Mouse (Mus musculus) CD4-positive naive resting alpha-beta T cell, adult 57 days (primary cell): Measurements from ENCODE around the gene Acer3. TPM values are rescaled to one million over a fixed set of nuclear protein-coding genes. Genes with fewer than 3 reads are reported as not detected.

ENCODE experiments used
- total RNA-seq: library from RNA; stranded (reverse); gene quantifications from one replicate; pipeline ENCODE4 v1.2.4, GENCODE M21; 2023

Gene Acer3
- total RNA-seq: 6.9 TPM

GRCm38 (mm10) chr7:98321083-98321482 is at the start of gene Acer3:
Gene Acer3 (minus strand): TSS chr7:98321208.

GRCm38 (mm10) chr7:98361063-98361652 is 40.1 kb upstream of the Acer3 start, which contains the start of gene Tsku:
Gene Tsku (minus strand): TSS chr7:98361328.

DNA sequence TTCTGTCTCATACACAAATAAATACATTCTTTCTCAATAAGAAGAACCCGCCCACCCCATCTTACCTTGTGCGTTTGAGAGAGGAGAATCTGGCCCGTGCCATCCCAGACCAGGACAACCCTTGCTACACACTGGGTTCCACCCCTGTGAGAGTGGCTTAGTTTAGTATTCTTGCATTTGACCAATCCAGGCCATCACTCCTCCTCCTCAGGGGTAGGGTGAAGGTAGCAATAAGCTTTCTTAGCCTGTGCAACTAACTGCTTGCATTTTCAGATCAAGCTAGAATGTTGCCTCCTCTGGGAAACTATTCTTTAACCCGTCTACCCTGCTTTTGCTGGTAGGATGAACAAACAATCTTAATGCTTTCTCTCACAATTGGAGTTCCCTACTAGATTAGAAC is 121.6 kb downstream of the Acer3 start, which contains the start of gene B3gnt6:
TSS of gene B3gnt6 (minus strand) at position 101 of the 400 bp plus-strand sequence.

GRCm38 (mm10) chr7:98177929-98178559 is 143.0 kb downstream of the Acer3 start, which contains the start of gene Capn5:
Gene Capn5 (minus strand): TSS chr7:98178274.

Other genes starting within 250 kb of the Acer3 start
- 2.4 TPM for gene Myo7a, start 201.7 kb downstream of the Acer3 start, total RNA-seq
- gene Omp, start 175.7 kb downstream of the Acer3 start, total RNA-seq: 0.35 TPM
- gene Capn5, start 142.9 kb downstream of the Acer3 start, total RNA-seq: 1.1 TPM
- not detected for gene B3gnt6, start 121.7 kb downstream of the Acer3 start, total RNA-seq
- not detected for gene Tsku, start 40.1 kb upstream of the Acer3 start, total RNA-seq
- gene Gucy2d, start 119.2 kb upstream of the Acer3 start, total RNA-seq: not detected
- 3.0 TPM for gene Lrrc32, start 168.1 kb upstream of the Acer3 start, total RNA-seq